Mouse (Mus musculus) intestine, embryonic 16.5 days (tissue): ENCODE results near the gene Hist1h4h. TPM values are rescaled to one million over a fixed set of nuclear protein-coding genes. Genes with fewer than 3 reads are reported as not detected.

ENCODE experiments used
- ATAC-seq: fragments of 200-750 bp; cut with Nextera tagmentation; 2 replicates; pipeline ENCODE4 v1.8.0; 2017; ENCODE audit warnings: moderate TSS enrichment, moderate library complexity
- H3K27ac ChIP-seq: fragments of 300-500 bp; sonication (generic); 2 replicates; pipeline ENCODE4 v1.5.1; 2014; ENCODE audit warnings: mild to moderate bottlenecking, low read length
- H3K27me3 ChIP-seq: fragments of 300-500 bp; sonication (generic); replicated peaks from 2 replicates; pipeline ENCODE4 v1.6.1; 2014; ENCODE audit warnings: low read length, control low read depth, mixed read lengths; ENCODE audit not compliant: control insufficient read depth, insufficient read depth
- H3K36me3 ChIP-seq: fragments of 300-500 bp; sonication (generic); 2 replicates; pipeline ENCODE4 v1.6.1; 2014; ENCODE audit warnings: low read length, control low read depth; ENCODE audit not compliant: control insufficient read depth, insufficient read depth
- H3K4me1 ChIP-seq: fragments of 300-500 bp; sonication (generic); 2 replicates; pipeline ENCODE4 v1.6.1; 2014; ENCODE audit warnings: low read length, control low read depth, mixed read lengths; ENCODE audit not compliant: control insufficient read depth, insufficient read depth
- H3K4me2 ChIP-seq: fragments of 300-500 bp; sonication (generic); 2 replicates; pipeline ENCODE4 v1.6.1; 2014; ENCODE audit warnings: low read depth, low read length, control low read depth
- H3K4me3 ChIP-seq: fragments of 300-500 bp; sonication (generic); 2 replicates; pipeline ENCODE4 v1.5.1; 2014; ENCODE audit warnings: mild to moderate bottlenecking, low read length
- H3K9ac ChIP-seq: fragments of 300-500 bp; sonication (generic); 2 replicates; pipeline ENCODE4 v1.6.1; 2014; ENCODE audit warnings: low read depth, low read length
- H3K9me3 ChIP-seq: fragments of 300-500 bp; sonication (generic); 2 replicates; pipeline ENCODE4 v1.6.1; 2016; ENCODE audit warnings: low read length, control low read depth; ENCODE audit not compliant: control insufficient read depth
- WGBS: fragments of 180-500 bp; shearing (Covaris S2); extraction: QIAGEN DNeasy Blood & Tissue Kit; methylation state at CpG from one replicate; pipeline ENCODE4 v1.1.7; 2014; 5-methylcytosine and 5-hydroxymethylcytosine counted together
- polyA plus RNA-seq: library from polyadenylated mRNA; unstranded; fragments of >200 nt; fragmentation: Nextera tagmentation; extraction: Ambion mirVana; gene quantifications from 2 replicates; pipeline ENCODE4 v1.2.1, GENCODE M21; 2015

Gene Hist1h4h
- polyA plus RNA-seq, 1 experiment from 2014 or later = 3.5 TPM

GRCm38 (mm10) chr13:23497656-23498321 is 33.1 kb upstream of the Hist1h4h start:
- peak overlapping the region; percentile 49 for H3K4me2 ChIP-seq
- 12% methylated on average over 19 of the region's 19 CpGs for WGBS
- H3K9ac ChIP-seq = no peak overlapping the region
- no peak overlapping the region for H3K27ac ChIP-seq
- H3K9me3 ChIP-seq = no peaks in the 10 kb centered on the region
- H3K36me3 ChIP-seq = no peaks in the 10 kb centered on the region
- peak overlapping the region; percentile 32 for H3K4me3 ChIP-seq
- no peaks in the 10 kb centered on the region for H3K27me3 ChIP-seq
- peaks cover 14% of the 10 kb centered on the region; the same call in 1 of the 2 replicates for H3K4me1 ChIP-seq
- peak; percentile 24; the same call in 1 of the 2 replicates for ATAC-seq

- Histone ChIP-seq H3K27ac (no peak overlapping the region), H3K9ac (no peak overlapping the region), H3K27me3 (no peaks in the 10 kb centered on the region), H3K4me2 (peak overlapping the region; percentile 49), H3K4me1 (peaks cover 14% of the 10 kb centered on the region; the same call in 1 of the 2 replicates), H3K36me3 (no peaks in the 10 kb centered on the region), H3K4me3 (peak overlapping the region; percentile 32), H3K9me3 (no peaks in the 10 kb centered on the region)
- ATAC-seq = no peak
- 10% methylated on average over 10 of the region's 10 CpGs for WGBS
Observed at GRCm38 (mm10) chr13:23498653-23499052, 32.2 kb upstream of the Hist1h4h start.

- no peak overlapping the region for H3K4me3 ChIP-seq
- no peaks in the 10 kb centered on the region for H3K9me3 ChIP-seq
- H3K27ac ChIP-seq = no peak overlapping the region
- peaks cover 14% of the 10 kb centered on the region; the same call in 1 of the 2 replicates for H3K4me1 ChIP-seq
- no peaks in the 10 kb centered on the region for H3K36me3 ChIP-seq
- H3K27me3 ChIP-seq = no peaks in the 10 kb centered on the region
- peak; percentile 47; the same call in 1 of the 2 replicates for ATAC-seq
- no peak overlapping the region for H3K9ac ChIP-seq
- H3K4me2 ChIP-seq = no peak overlapping the region
- 29% methylated on average over 7 of the region's 7 CpGs for whole genome bisulfite sequencing
Observed at GRCm38 (mm10) chr13:23499943-23500342, 30.9 kb upstream of the Hist1h4h start.

- H3K4me1 ChIP-seq = peaks cover 17% of the 10 kb centered on the region; the same call in 1 of the 2 replicates
- 9% methylated on average over 17 of the region's 17 CpGs for WGBS
- H3K4me3 ChIP-seq = no peak overlapping the region
- peak; percentile 88 for ATAC-seq
- no peaks in the 10 kb centered on the region for H3K36me3 ChIP-seq
- no peaks in the 10 kb centered on the region for H3K9me3 ChIP-seq
- no peaks in the 10 kb centered on the region for H3K27me3 ChIP-seq
- no peak overlapping the region for H3K27ac ChIP-seq
- H3K4me2 ChIP-seq = no peak overlapping the region
- H3K9ac ChIP-seq = no peak overlapping the region
Observed at GRCm38 (mm10) chr13:23500424-23501200, 30.2 kb upstream of the Hist1h4h start.

- H3K9ac ChIP-seq = no peak overlapping the region
- ATAC-seq = no peak
- H3K4me1 ChIP-seq = peaks cover 17% of the 10 kb centered on the region; the same call in 1 of the 2 replicates
- H3K4me2 ChIP-seq = peak overlapping the region; percentile 34
- no peak overlapping the region for H3K27ac ChIP-seq
- WGBS = 27% methylated on average over 5 of the region's 5 CpGs
- no peaks in the 10 kb centered on the region for H3K36me3 ChIP-seq
- no peaks in the 10 kb centered on the region for H3K27me3 ChIP-seq
- H3K9me3 ChIP-seq = no peaks in the 10 kb centered on the region
- H3K4me3 ChIP-seq = peak overlapping the region; percentile 24
Observed at GRCm38 (mm10) chr13:23501511-23501910, 29.3 kb upstream of the Hist1h4h start.

GRCm38 (mm10) chr13:23502031-23502567 is 28.8 kb upstream of the Hist1h4h start:
- Histone ChIP-seq H3K9me3 (no peaks in the 10 kb centered on the region), H3K4me1 (peaks cover 17% of the 10 kb centered on the region; the same call in 1 of the 2 replicates), H3K27me3 (no peaks in the 10 kb centered on the region), H3K36me3 (no peaks in the 10 kb centered on the region), H3K27ac (no peak overlapping the region), H3K4me2 (peak overlapping the region; percentile 14), H3K4me3 (peak overlapping the region; percentile 2; the same call in 1 of the 2 replicates), H3K9ac (no peak overlapping the region)
- no peak for ATAC-seq
- 47% methylated on average over 9 of the region's 9 CpGs for WGBS

GRCm38 (mm10) chr13:23502916-23503315 is 27.9 kb upstream of the Hist1h4h start:
- H3K4me1 ChIP-seq = peaks cover 14% of the 10 kb centered on the region; the same call in 1 of the 2 replicates
- no peaks in the 10 kb centered on the region for H3K9me3 ChIP-seq
- no peak for ATAC-seq
- H3K4me2 ChIP-seq = no peak overlapping the region
- no peaks in the 10 kb centered on the region for H3K27me3 ChIP-seq
- H3K4me3 ChIP-seq = no peak overlapping the region
- whole genome bisulfite sequencing = 68% methylated on average over 4 of the region's 4 CpGs
- no peaks in the 10 kb centered on the region for H3K36me3 ChIP-seq
- no peak overlapping the region for H3K9ac ChIP-seq
- no peak overlapping the region for H3K27ac ChIP-seq

- H3K4me1 ChIP-seq = peaks cover 10% of the 10 kb centered on the region; the same call in 1 of the 2 replicates
- no peak overlapping the region for H3K4me3 ChIP-seq
- H3K36me3 ChIP-seq = no peaks in the 10 kb centered on the region
- H3K27me3 ChIP-seq = no peaks in the 10 kb centered on the region
- no peak overlapping the region for H3K9ac ChIP-seq
- ATAC-seq = no peak
- H3K27ac ChIP-seq = no peak overlapping the region
- no peaks in the 10 kb centered on the region for H3K9me3 ChIP-seq
- WGBS = 4% methylated on average over 9 of the region's 9 CpGs
- peak overlapping the region; percentile 7; the same call in 1 of the 2 replicates for H3K4me2 ChIP-seq
Observed at GRCm38 (mm10) chr13:23503797-23504196, 27.1 kb upstream of the Hist1h4h start.
